Mouse (Mus musculus): Measurements from ENCODE around the gene Phyhipl.

DNA sequence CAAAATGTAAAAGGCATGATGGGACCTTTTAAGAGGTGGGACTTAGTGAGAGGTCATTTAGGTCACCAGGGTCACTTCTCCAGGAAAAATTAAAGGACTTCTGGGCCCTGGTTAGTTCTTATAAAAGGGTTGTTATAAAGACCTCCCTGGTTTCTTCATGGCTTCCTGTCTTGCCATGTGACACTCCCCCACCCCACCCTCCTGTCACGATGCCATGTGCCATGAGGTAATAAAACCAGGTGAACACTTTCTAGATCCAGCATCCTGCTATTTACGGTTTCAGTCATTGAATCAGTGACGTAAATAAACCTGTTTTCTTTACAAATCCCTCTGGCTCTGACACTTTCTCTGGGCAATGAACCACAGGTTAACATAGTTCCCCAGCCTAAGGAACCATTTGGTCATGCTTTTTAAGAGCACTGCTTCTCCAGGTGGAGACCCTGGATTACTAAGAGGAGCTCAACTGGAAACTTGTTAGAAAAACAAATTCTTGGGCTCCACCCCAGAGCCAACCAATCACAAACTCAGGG lies 68.8 kb downstream of the Phyhipl start:
- TF ChIP-seq CTCF (IDR thresholded peaks at IDR 0.05; ENCODE audit: insufficient read depth, low read depth, low read length), result no peak
- no peak for TF ChIP-seq POLR2A (IDR thresholded peaks at IDR 0.05; ENCODE audit: insufficient read depth, low read depth, low read length)
